Mouse (Mus musculus): ENCODE measurements around the gene Snrnp48.

DNA sequence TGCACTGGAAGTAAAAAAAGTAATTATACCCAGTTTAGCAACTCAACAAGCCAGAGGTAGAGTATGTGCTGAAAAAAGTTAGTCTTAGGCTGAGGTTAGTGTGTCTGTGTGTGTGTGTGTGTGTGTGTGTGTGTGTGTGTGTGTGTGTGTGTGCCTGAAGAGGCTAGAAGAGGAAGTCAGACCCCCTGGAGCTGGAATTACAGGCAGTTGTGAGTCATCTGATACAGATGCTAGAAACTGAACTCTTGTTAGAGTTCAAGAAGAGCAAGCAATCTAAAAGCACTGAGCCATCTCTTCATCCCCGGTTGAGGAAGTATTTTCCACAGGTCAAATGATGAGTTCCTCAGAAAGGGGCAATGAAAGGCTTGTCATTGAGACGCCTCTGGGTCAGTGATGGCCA is 54.2 kb downstream of the Snrnp48 start:
- TF ChIP-seq CTCF (IDR thresholded peaks at IDR 0.05; ENCODE audit: borderline replicate concordance, insufficient read depth, low read length): no peak
- no peak for TF ChIP-seq POLR2A (IDR thresholded peaks at IDR 0.05; ENCODE audit: low read depth, low read length)

All from embryonic fibroblast, embryonic 13.5 days (primary cell).